Mouse (Mus musculus) CD8-positive naive resting alpha-beta T cell, adult 2 months (primary cell): Measurements from ENCODE around the gene Slc5a6.
A peak's percentile ranks its signal among the peaks of the same experiment; 100 is the strongest.

Experiments
- DNase-seq, 2 experiments: peaks; one replicate each; pipeline ENCODE4 v3.0.0; 2022; ENCODE audit warnings: low read depth in 2 of 2, low spot score in 2 of 2

The Slc5a6 gene

GRCm38 (mm10) chr5:31004184-31004583 is 44.5 kb downstream of the Slc5a6 start:
- DNase-seq, result peak; percentile 82 to 90

GRCm38 (mm10) chr5:31001560-31001959 is 47.2 kb downstream of the Slc5a6 start:
- DNase-seq, result no peak

GRCm38 (mm10) chr5:31000993-31001392 is 47.7 kb downstream of the Slc5a6 start:
- no peak for DNase-seq

GRCm38 (mm10) chr5:31000122-31000521 is 48.6 kb downstream of the Slc5a6 start:
- no peak for DNase-seq

- no peak for DNase-seq
Observed at GRCm38 (mm10) chr5:30999324-30999723, 49.4 kb downstream of the Slc5a6 start.

- peak; percentile 35 to 47 for DNase-seq
Observed at GRCm38 (mm10) chr5:30998306-30998705, 50.4 kb downstream of the Slc5a6 start.

- no peak for DNase-seq
Observed at GRCm38 (mm10) chr5:30994910-30995635, 53.7 kb downstream of the Slc5a6 start.

- DNase-seq, result no peak
Observed at GRCm38 (mm10) chr5:30994074-30994473, 54.6 kb downstream of the Slc5a6 start.

GRCm38 (mm10) chr5:30992980-30993676 is 55.6 kb downstream of the Slc5a6 start:
- DNase-seq, result no peak
